ENCODE assay signal across 6 mouse cellular contexts in the genomic region with DNA sequence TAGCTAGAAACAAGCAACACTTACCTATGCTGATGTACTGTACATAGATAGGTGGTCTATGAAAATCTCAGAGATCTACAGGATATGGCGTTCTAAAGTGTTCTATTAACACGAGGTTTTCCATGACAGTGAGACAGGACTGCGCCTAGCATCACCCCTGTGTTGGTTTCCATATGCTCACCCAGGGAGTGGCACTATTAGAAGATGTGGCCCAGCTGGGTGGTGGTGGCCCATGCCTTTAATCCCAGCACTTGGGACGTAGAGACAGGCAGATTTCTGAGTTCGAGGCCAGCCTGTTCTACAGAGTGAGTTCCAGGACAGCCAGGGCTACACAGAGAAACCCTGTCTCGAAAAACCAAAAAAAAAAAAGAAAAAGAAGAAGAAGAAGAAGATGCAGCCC. TPM values are rescaled to one million over a fixed set of nuclear protein-coding genes. Genes with fewer than 3 reads are reported as not detected.
DNase-seq lines count a peak whose midpoint lies in the region; ATAC-seq and TF ChIP-seq lines count a peak whose summit lies in the region.
"Not testable (repeated sequence)": the region's sequence is repeated elsewhere in the genome, so short reads cannot be mapped to it uniquely, and the experiment has no call there.
"Had no signal": no experiment of that assay in that cellular context is flagged by ENCODE, and none has a peak within 500 bp of the region (broad histone marks: within the 10 kb centered on the region; RNA-seq: fewer than 3 reads in every experiment).

No protein-coding gene starts in this region.

- DNase-seq in CH12.LX (ENCODE audit: extremely low read depth) = not testable (repeated sequence)
- DNase-seq in forebrain, embryonic 11.5 days (ENCODE audit: low spot score) = peak; percentile 38
- DNase-seq in heart, adult 11 months = peak; percentile 89
- DNase-seq in heart, embryonic 10.5 days (ENCODE audit: low spot score) = peak; percentile 66

- H3K4me3 ChIP-seq in CH12.LX (replicated peaks in 1 of 3; ENCODE audit: low read depth in 2 of 3, low read length in 2 of 3, poor library complexity in 1 of 3); forebrain, embryonic 11.5 days (ENCODE audit: low read depth, low read length); heart, embryonic 10.5 days: not testable (repeated sequence)

- not testable (repeated sequence) for TF ChIP-seq RAD21 in CH12.LX (IDR thresholded peaks at IDR 0.05; ENCODE audit: low read depth, low read length)

- in situ Hi-C loops in CH12.LX (cut with MboI; ENCODE audit: low pct_ligation_motif_present, low pct_unique_long_range_greater_than_20kb, low sequenced_read_pairs) = not testable (repeated sequence)

- H3K9ac ChIP-seq in CH12.LX (ENCODE audit: insufficient read depth, low read depth); forebrain, embryonic 11.5 days (ENCODE audit: low read length): not testable (repeated sequence)

- TF ChIP-seq CTCF in CH12.LX (conservative IDR thresholded peaks at IDR 0.05 in 1 of 2, IDR thresholded peaks at IDR 0.05 in 1 of 2; ENCODE audit: low read depth in 2 of 2, low read length in 2 of 2) = not testable (repeated sequence)

- H3K4me1 ChIP-seq in CH12.LX (ENCODE audit: control insufficient read depth in 1 of 2, insufficient read depth in 2 of 2); forebrain, embryonic 11.5 days (replicated peaks; ENCODE audit: control insufficient read depth, insufficient read depth, low read length); heart, embryonic 10.5 days: not testable (repeated sequence)

- H3K4me2 ChIP-seq in CH12.LX (ENCODE audit: insufficient read depth, low read depth, poor library complexity, severe bottlenecking); forebrain, embryonic 11.5 days (ENCODE audit: low read depth, low read length, severe bottlenecking): not testable (repeated sequence)

- TF ChIP-seq EP300 in CH12.LX (IDR thresholded peaks at IDR 0.05; ENCODE audit: low read length) = not testable (repeated sequence)

- H3K27ac ChIP-seq in CH12.LX (ENCODE audit: insufficient read depth, low read depth); forebrain, embryonic 11.5 days (ENCODE audit: low read depth, low read length); heart, embryonic 10.5 days: not testable (repeated sequence)

- TF ChIP-seq POLR2A in CH12.LX (IDR thresholded peaks at IDR 0.05; ENCODE audit: low read depth, low read length) = not testable (repeated sequence)

- H3K9me3 ChIP-seq in CH12.LX (replicated peaks; ENCODE audit: low read length); forebrain, embryonic 11.5 days (ENCODE audit: control insufficient read depth, low read length); heart, embryonic 10.5 days: not testable (repeated sequence)

- ATAC-seq in forebrain, embryonic 11.5 days (replicated peaks; ENCODE audit: low FRiP score) = not testable (repeated sequence)

- H3K27me3 ChIP-seq in CH12.LX (replicated peaks); forebrain, embryonic 11.5 days (ENCODE audit: control insufficient read depth, insufficient read depth, low read length): not testable (repeated sequence)
- H3K27me3 ChIP-seq in heart, embryonic 10.5 days (ENCODE audit: insufficient read depth, poor library complexity, severe bottlenecking) = peaks cover 37% of the 10 kb centered on the region

- not testable (repeated sequence) for H3K79me2 ChIP-seq in CH12.LX (replicated peaks; ENCODE audit: control insufficient read depth, extremely low read depth, insufficient read depth, poor library complexity, severe bottlenecking)

- dilution Hi-C loops in CH12.LX (cut with MboI; ENCODE audit: extremely low pct_ligation_motif_present, extremely low pct_unique_long_range_greater_than_20kb, low sequenced_read_pairs) = not testable (repeated sequence)

- peaks cover 8 to 22% of the 10 kb centered on the region in 2 experiments for H3K36me3 ChIP-seq in CH12.LX (replicated peaks in 1 of 2; ENCODE audit: control insufficient read depth in 1 of 2, insufficient read depth in 1 of 2, low read length in 1 of 2)
- H3K36me3 ChIP-seq in forebrain, embryonic 11.5 days (ENCODE audit: control insufficient read depth, insufficient read depth, low read length); heart, embryonic 10.5 days: not testable (repeated sequence)

- whole genome bisulfite sequencing in forebrain, embryonic 11.5 days = 85% methylated on average over 6 of the region's 6 CpGs
- 82% methylated on average over 6 of the region's 6 CpGs for WGBS in heart, embryonic 10.5 days

TF ChIP-seq in CH12.LX, 34 proteins besides CTCF, POLR2A, EP300 and RAD21:
- TF ChIP-seq POLR2AphosphoS2 (IDR thresholded peaks at IDR 0.05; ENCODE audit: low read depth, low read length) = 0 out of 2 replicates have a peak, but pooled peaks have one; percentile 39

RNA-seq across cellular contexts. Expression of gene H2-Q6, which starts 6.0 kb away (rescaled TPM):
- total RNA-seq in CH12.LX (2012; rRNA removed) (41.0 and 54.3 TPM in 2 replicates), CH12.LX (2014; rRNA removed) (79.7 and 90.3 TPM in 2 replicates)
- 122 and 141 TPM in 2 replicates for polyA plus RNA-seq in CH12.LX (2012; ENCODE audit: insufficient read length, low read depth)
- polyA plus RNA-seq in forebrain, embryonic 11.5 days (2014; fragmentation: Nextera tagmentation; extraction: Ambion mirVana) = 0.72 and 1.2 TPM in 2 replicates
- polyA plus RNA-seq in heart, embryonic 10.5 days (2016; fragmentation: Nextera tagmentation; extraction: Ambion mirVana) = 0.17 and 4.9 TPM in 2 replicates
- polyA plus RNA-seq: C2C12 had no signal

RNA-seq across cellular contexts. Expression of gene H2-Q7, which starts 8.3 kb away (rescaled TPM):
- total RNA-seq in CH12.LX (2012; rRNA removed) (48.5 and 66.0 TPM in 2 replicates), CH12.LX (2014; rRNA removed) (30.9 and 40.9 TPM in 2 replicates)
- polyA plus RNA-seq in CH12.LX (2012; ENCODE audit: insufficient read length, low read depth) = 104 and 117 TPM in 2 replicates
- 10.5 and 10.6 TPM in 2 replicates for polyA plus RNA-seq in forebrain, embryonic 11.5 days (2014; fragmentation: Nextera tagmentation; extraction: Ambion mirVana)
- 2.2 and 12.2 TPM in 2 replicates for polyA plus RNA-seq in heart, embryonic 10.5 days (2016; fragmentation: Nextera tagmentation; extraction: Ambion mirVana)

RNA-seq across cellular contexts. Expression of gene H2-Q10, which starts 39.2 kb away (rescaled TPM):
- 2.2 and 2.4 TPM in 2 replicates for total RNA-seq in CH12.LX (2012; rRNA removed)
- total RNA-seq in CH12.LX (2014; rRNA removed) = 0.62 and 0.93 TPM in 2 replicates
- polyA plus RNA-seq in CH12.LX (2012; ENCODE audit: insufficient read length, low read depth) = 60.0 and 83.0 TPM in 2 replicates
- polyA plus RNA-seq in forebrain, embryonic 11.5 days (2014; fragmentation: Nextera tagmentation; extraction: Ambion mirVana) = 0.07 and 0.12 TPM in 2 replicates
- 0.25 and 4.7 TPM in 2 replicates for polyA plus RNA-seq in heart, embryonic 10.5 days (2016; fragmentation: Nextera tagmentation; extraction: Ambion mirVana)
- polyA plus RNA-seq: G1E had no signal

RNA-seq across cellular contexts. Expression of gene H2-Q4, which starts 51.3 kb away (rescaled TPM):
- total RNA-seq in CH12.LX (2012; rRNA removed) (127 and 165 TPM in 2 replicates), CH12.LX (2014; rRNA removed) (116 and 128 TPM in 2 replicates)
- polyA plus RNA-seq in CH12.LX (2012; ENCODE audit: insufficient read length, low read depth) = 157 and 181 TPM in 2 replicates
- 1.7 and 2.1 TPM in 2 replicates for polyA plus RNA-seq in forebrain, embryonic 11.5 days (2014; fragmentation: Nextera tagmentation; extraction: Ambion mirVana)
- 1.8 and 2.1 TPM in 2 replicates for polyA plus RNA-seq in heart, embryonic 10.5 days (2016; fragmentation: Nextera tagmentation; extraction: Ambion mirVana)
- polyA plus RNA-seq: G1E had no signal

Comparison
In these comparisons a context has a peak if more than half of its experiments do, and no peak if none do; other contexts are left out.
1. RNA of gene H2-Q6, which starts 6.0 kb away (polyA plus RNA-seq): 122 to 141 TPM in CH12.LX; 0.17 to 4.9 TPM in heart, embryonic 10.5 days and 0.72 to 1.2 TPM in forebrain, embryonic 11.5 days; every median in the first group is over 10 times any median in the second.
2. RNA of gene H2-Q10, which starts 39.2 kb away (polyA plus RNA-seq): 60.0 to 83.0 TPM in CH12.LX; 0.25 to 4.7 TPM in heart, embryonic 10.5 days and 0.07 to 0.12 TPM in forebrain, embryonic 11.5 days; every median in the first group is over 10 times any median in the second.